Mouse (Mus musculus): ENCODE measurements around the gene Limch1.

DNA sequence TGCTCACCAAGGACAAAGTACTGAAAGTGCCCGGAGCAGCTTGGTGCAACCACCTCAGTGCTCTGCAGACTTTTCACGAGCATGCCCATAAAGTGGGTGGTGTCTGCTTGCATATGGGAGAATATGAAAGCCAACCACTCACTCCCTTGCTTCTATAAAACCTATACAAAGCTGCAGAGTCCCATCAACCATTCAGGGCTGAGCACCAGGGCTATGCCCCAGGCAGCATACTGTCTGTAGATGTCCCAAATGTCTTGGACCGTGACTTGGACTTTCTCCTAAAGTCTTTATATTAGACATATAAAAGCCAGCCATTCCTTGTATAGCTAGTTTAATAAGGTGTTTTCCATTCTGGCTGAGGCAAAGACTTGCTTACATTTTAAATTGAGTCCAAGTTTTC is 47.6 kb downstream of the Limch1 start:
- no peak for TF ChIP-seq CTCF (IDR thresholded peaks at IDR 0.05; ENCODE audit: borderline replicate concordance, control insufficient read depth, extremely low read depth, insufficient read depth, low read length, poor library complexity)
- TF ChIP-seq POLR2A (IDR thresholded peaks at IDR 0.05; ENCODE audit: control insufficient read depth, extremely low read depth, insufficient read depth, low read length, poor library complexity) = no peak

Data from thymus, adult 2 months (tissue).